Mouse (Mus musculus): ENCODE results near the gene Slc22a14. TPM values are rescaled to one million over a fixed set of nuclear protein-coding genes. Genes with fewer than 3 reads are reported as not detected.

Gene Slc22a14
- polyA plus RNA-seq, 1 experiment, result not detected

- no peaks in the 10 kb centered on the region for H3K36me3 ChIP-seq (ENCODE audit: control insufficient read depth, insufficient read depth, low read length)
- no peaks in the 10 kb centered on the region for H3K27me3 ChIP-seq (ENCODE audit: control insufficient read depth, insufficient read depth, low read length)
- TF ChIP-seq POLR2A (IDR thresholded peaks at IDR 0.05; ENCODE audit: low read depth, low read length) (no peak), CTCF (IDR thresholded peaks at IDR 0.05; ENCODE audit: extremely low read depth, insufficient read length, insufficient replicate concordance, low read depth, low read length) (no peak)
- WGBS, result 95% methylated on average over 4 of the region's 4 CpGs
- no peaks in the 10 kb centered on the region for H3K4me1 ChIP-seq (ENCODE audit: control insufficient read depth, insufficient read depth, insufficient read length, low read length)
- no peak within 1 kb of the TSS for H3K27ac ChIP-seq (ENCODE audit: insufficient read depth, low read depth, low read length)
- H3K4me3 ChIP-seq (ENCODE audit: low read depth, low read length), result no peak within 1 kb of the TSS
Observed at GRCm38 (mm10) chr9:119208998-119209397, 156.4 kb downstream of the Slc22a14 start, which contains the start of gene Slc22a13. Gene Slc22a13 (minus strand): TSS chr9:119209098.

GRCm38 (mm10) chr9:119207113-119207512 is 158.2 kb downstream of the Slc22a14 start:
- H3K4me3 ChIP-seq (ENCODE audit: low read depth, low read length), result no peak overlapping the region
- H3K27me3 ChIP-seq (ENCODE audit: control insufficient read depth, insufficient read depth, low read length), result no peaks in the 10 kb centered on the region
- WGBS, result 45% methylated on average over 4 of the region's 4 CpGs
- no peaks in the 10 kb centered on the region for H3K4me1 ChIP-seq (ENCODE audit: control insufficient read depth, insufficient read depth, insufficient read length, low read length)
- TF ChIP-seq POLR2A (IDR thresholded peaks at IDR 0.05; ENCODE audit: low read depth, low read length), result no peak
- no peak for TF ChIP-seq CTCF (IDR thresholded peaks at IDR 0.05; ENCODE audit: extremely low read depth, insufficient read length, insufficient replicate concordance, low read depth, low read length)
- H3K27ac ChIP-seq (ENCODE audit: insufficient read depth, low read depth, low read length), result no peak overlapping the region
- no peaks in the 10 kb centered on the region for H3K36me3 ChIP-seq (ENCODE audit: control insufficient read depth, insufficient read depth, low read length)

GRCm38 (mm10) chr9:119206666-119207065 is 158.7 kb downstream of the Slc22a14 start:
- no peaks in the 10 kb centered on the region for H3K36me3 ChIP-seq (ENCODE audit: control insufficient read depth, insufficient read depth, low read length)
- H3K27me3 ChIP-seq (ENCODE audit: control insufficient read depth, insufficient read depth, low read length), result no peaks in the 10 kb centered on the region
- H3K27ac ChIP-seq (ENCODE audit: insufficient read depth, low read depth, low read length), result no peak overlapping the region
- TF ChIP-seq CTCF (IDR thresholded peaks at IDR 0.05; ENCODE audit: extremely low read depth, insufficient read length, insufficient replicate concordance, low read depth, low read length) (no peak), POLR2A (IDR thresholded peaks at IDR 0.05; ENCODE audit: low read depth, low read length) (no peak)
- no peak overlapping the region for H3K4me3 ChIP-seq (ENCODE audit: low read depth, low read length)
- no peaks in the 10 kb centered on the region for H3K4me1 ChIP-seq (ENCODE audit: control insufficient read depth, insufficient read depth, insufficient read length, low read length)
- 62% methylated on average over 2 of the region's 2 CpGs for WGBS

- 88% methylated on average over 5 of the region's 5 CpGs for WGBS
- Histone ChIP-seq H3K36me3 (ENCODE audit: control insufficient read depth, insufficient read depth, low read length) (no peaks in the 10 kb centered on the region), H3K4me1 (ENCODE audit: control insufficient read depth, insufficient read depth, insufficient read length, low read length) (no peaks in the 10 kb centered on the region), H3K27ac (ENCODE audit: insufficient read depth, low read depth, low read length) (no peak overlapping the region), H3K4me3 (ENCODE audit: low read depth, low read length) (no peak overlapping the region), H3K27me3 (ENCODE audit: control insufficient read depth, insufficient read depth, low read length) (no peaks in the 10 kb centered on the region)
- TF ChIP-seq CTCF (IDR thresholded peaks at IDR 0.05; ENCODE audit: extremely low read depth, insufficient read length, insufficient replicate concordance, low read depth, low read length) (no peak), POLR2A (IDR thresholded peaks at IDR 0.05; ENCODE audit: low read depth, low read length) (no peak)
Observed at GRCm38 (mm10) chr9:119205756-119206155, 159.6 kb downstream of the Slc22a14 start.

GRCm38 (mm10) chr9:119203617-119204016 is 161.7 kb downstream of the Slc22a14 start:
- H3K27ac ChIP-seq (ENCODE audit: insufficient read depth, low read depth, low read length), result no peak overlapping the region
- TF ChIP-seq POLR2A (IDR thresholded peaks at IDR 0.05; ENCODE audit: low read depth, low read length) (no peak), CTCF (IDR thresholded peaks at IDR 0.05; ENCODE audit: extremely low read depth, insufficient read length, insufficient replicate concordance, low read depth, low read length) (no peak)
- WGBS, result 96% methylated on average over 9 of the region's 9 CpGs
- H3K36me3 ChIP-seq (ENCODE audit: control insufficient read depth, insufficient read depth, low read length), result no peaks in the 10 kb centered on the region
- no peak overlapping the region for H3K4me3 ChIP-seq (ENCODE audit: low read depth, low read length)
- H3K4me1 ChIP-seq (ENCODE audit: control insufficient read depth, insufficient read depth, insufficient read length, low read length), result no peaks in the 10 kb centered on the region
- H3K27me3 ChIP-seq (ENCODE audit: control insufficient read depth, insufficient read depth, low read length), result no peaks in the 10 kb centered on the region

GRCm38 (mm10) chr9:119201653-119202052 is 163.7 kb downstream of the Slc22a14 start:
- Histone ChIP-seq H3K4me1 (ENCODE audit: control insufficient read depth, insufficient read depth, insufficient read length, low read length) (no peaks in the 10 kb centered on the region), H3K27me3 (ENCODE audit: control insufficient read depth, insufficient read depth, low read length) (no peaks in the 10 kb centered on the region), H3K27ac (ENCODE audit: insufficient read depth, low read depth, low read length) (no peak overlapping the region), H3K36me3 (ENCODE audit: control insufficient read depth, insufficient read depth, low read length) (no peaks in the 10 kb centered on the region), H3K4me3 (ENCODE audit: low read depth, low read length) (no peak overlapping the region)
- WGBS, result 69% methylated on average over 5 of the region's 5 CpGs
- no peak for TF ChIP-seq CTCF (IDR thresholded peaks at IDR 0.05; ENCODE audit: extremely low read depth, insufficient read length, insufficient replicate concordance, low read depth, low read length)
- TF ChIP-seq POLR2A (IDR thresholded peaks at IDR 0.05; ENCODE audit: low read depth, low read length), result no peak

- Histone ChIP-seq H3K36me3 (ENCODE audit: control insufficient read depth, insufficient read depth, low read length) (no peaks in the 10 kb centered on the region), H3K4me1 (ENCODE audit: control insufficient read depth, insufficient read depth, insufficient read length, low read length) (no peaks in the 10 kb centered on the region), H3K4me3 (ENCODE audit: low read depth, low read length) (no peak overlapping the region), H3K27ac (ENCODE audit: insufficient read depth, low read depth, low read length) (no peak overlapping the region), H3K27me3 (ENCODE audit: control insufficient read depth, insufficient read depth, low read length) (no peaks in the 10 kb centered on the region)
- WGBS, result 69% methylated on average over 10 of the region's 10 CpGs
- TF ChIP-seq CTCF (IDR thresholded peaks at IDR 0.05; ENCODE audit: extremely low read depth, insufficient read length, insufficient replicate concordance, low read depth, low read length) (no peak), POLR2A (IDR thresholded peaks at IDR 0.05; ENCODE audit: low read depth, low read length) (no peak)
Observed at GRCm38 (mm10) chr9:119199151-119199861, 166.0 kb downstream of the Slc22a14 start.
